Mouse (Mus musculus): ENCODE data around the gene Cecr2.
"Not testable (repeated sequence)": the region's sequence is repeated elsewhere in the genome, so short reads cannot be mapped to it uniquely, and the experiment has no call there.

Cecr2 gene

GRCm38 (mm10) chr6:120772025-120772424 is 105.9 kb downstream of the Cecr2 start:
- peak; percentile 30 for DNase-seq (ENCODE audit: inconsistent ontology term)

GRCm38 (mm10) chr6:120773149-120773628 is 107.0 kb downstream of the Cecr2 start, which contains the start of gene Slc25a18:
Gene Slc25a18, plus strand, starts transcription at chr6:120773578.
- peak; percentile 81 for DNase-seq (ENCODE audit: inconsistent ontology term)

DNA sequence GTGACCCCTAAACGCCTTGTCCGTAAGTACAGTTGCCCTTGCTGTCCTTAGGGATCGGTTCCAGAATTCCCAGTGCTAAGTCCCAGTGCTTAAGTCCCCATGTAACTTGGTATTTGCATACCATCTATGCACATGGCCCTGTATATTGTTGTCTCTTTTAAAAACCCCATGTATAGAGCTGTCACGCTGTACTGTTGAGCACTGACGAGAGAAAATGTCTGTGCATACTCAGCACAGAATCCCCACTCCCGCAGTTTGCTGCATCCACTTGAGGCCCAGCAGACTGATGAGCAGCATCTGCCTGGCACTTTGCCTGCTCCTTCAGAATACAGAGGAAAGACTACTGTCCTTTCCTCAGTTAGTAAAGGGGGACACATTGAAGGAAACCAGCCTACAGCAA is 107.6 kb downstream of the Cecr2 start:
- no peak for DNase-seq (ENCODE audit: inconsistent ontology term)

DNA sequence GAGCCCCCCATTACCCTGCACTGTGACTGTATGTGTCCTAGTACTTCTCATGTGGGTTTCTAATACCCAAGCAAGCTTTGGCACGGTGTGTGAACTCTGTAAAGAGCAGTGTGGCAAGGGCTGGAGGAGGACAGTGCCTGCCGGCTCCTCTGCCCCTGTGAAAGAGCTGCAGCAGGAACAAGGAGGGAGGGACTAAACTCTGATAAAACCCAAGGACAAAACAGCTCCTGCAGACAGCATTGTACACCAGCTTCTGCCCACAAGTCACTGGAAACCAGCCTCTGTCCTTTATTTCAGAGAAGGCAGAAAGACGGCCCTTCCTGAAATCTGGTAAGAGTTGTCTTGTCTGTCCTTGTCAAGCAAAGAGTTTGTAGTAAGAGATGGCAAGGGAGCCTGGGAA is 110.1 kb downstream of the Cecr2 start:
- DNase-seq (ENCODE audit: inconsistent ontology term), result no peak

DNA sequence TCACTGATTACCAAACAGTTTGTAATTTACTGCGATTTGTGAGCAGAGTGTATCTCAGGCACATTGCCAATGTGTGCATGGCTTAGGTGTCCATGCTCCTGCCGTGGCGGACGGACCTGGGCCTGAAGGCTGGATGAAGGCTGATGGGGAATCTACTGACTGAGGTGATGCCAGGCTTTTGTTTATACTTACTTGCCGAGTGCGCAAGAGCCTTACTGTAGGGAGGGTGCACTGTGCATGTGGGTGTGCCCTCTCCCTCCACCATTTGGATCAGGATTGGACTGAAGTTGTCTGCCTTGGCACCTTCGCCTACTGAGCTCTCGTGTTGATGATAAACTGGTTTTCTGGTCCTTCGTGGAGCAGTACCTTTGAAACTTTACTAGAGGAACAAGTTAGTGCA is 111.4 kb downstream of the Cecr2 start:
- DNase-seq (ENCODE audit: inconsistent ontology term), result no peak

DNA sequence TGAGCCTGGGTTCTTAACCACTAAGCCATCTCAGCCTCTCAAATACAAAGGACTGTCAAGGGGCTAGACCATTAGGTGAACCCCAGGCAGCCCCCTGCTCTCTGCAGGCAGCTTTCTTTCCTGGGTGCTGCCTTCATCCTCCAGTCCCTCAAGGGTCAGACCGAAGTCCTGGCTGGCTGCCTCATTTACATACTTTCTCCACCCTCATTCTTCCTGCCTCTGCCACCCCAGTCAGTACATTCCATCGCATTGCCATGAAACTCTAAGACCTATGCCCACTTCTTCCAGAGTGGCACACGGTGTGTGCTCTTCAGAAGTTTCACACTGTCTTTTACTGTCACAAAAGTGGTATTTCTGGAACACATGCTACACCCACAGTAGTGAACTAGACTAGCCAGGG is 112.1 kb downstream of the Cecr2 start:
- DNase-seq (ENCODE audit: inconsistent ontology term), result no peak

DNA sequence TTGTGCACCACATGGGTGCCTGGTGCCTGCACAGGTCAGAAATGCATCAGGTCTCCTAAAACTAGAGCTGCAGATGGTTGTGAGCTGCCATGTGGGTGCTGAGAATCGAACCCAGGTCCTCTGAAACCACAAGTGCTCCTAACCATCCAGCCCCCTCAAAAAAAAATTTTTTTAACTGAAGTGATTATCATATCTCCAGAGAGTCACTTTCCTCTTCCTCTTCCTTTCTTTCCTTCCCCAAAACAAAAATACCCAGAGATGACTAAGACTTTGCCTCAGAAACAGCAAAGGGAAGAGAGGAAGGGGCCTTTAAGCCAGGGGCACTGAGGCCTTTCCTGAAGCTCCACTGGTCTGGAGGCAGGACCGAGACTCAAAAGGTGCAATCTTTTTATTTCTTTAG is 116.8 kb downstream of the Cecr2 start:
- no peak for DNase-seq (ENCODE audit: inconsistent ontology term)

DNA sequence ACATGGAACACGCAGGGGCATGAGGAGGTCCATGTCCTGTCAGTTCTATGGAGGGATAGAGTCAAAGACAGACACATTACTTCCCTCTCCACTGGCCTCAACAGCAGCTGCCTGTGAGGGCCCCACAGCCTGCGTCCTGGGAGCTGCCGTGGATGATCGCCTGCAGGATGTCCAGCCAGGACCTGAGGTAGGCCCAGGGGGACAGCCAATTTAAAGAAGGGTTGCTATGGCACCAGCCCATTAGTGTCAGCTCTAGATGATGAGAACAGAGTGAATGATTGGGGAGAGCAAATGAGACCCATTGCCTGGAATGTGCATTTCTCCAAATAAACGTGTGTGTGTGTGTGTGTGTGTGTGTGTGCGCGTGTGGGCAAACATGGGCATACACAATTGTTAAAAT is 118.2 kb downstream of the Cecr2 start:
- DNase-seq (ENCODE audit: inconsistent ontology term), result no peak

- DNase-seq (ENCODE audit: inconsistent ontology term), result no peak
Observed at GRCm38 (mm10) chr6:120788068-120788607, 122.0 kb downstream of the Cecr2 start.

- no peak for DNase-seq (ENCODE audit: inconsistent ontology term)
Observed at GRCm38 (mm10) chr6:120788904-120789303, 122.7 kb downstream of the Cecr2 start.

DNA sequence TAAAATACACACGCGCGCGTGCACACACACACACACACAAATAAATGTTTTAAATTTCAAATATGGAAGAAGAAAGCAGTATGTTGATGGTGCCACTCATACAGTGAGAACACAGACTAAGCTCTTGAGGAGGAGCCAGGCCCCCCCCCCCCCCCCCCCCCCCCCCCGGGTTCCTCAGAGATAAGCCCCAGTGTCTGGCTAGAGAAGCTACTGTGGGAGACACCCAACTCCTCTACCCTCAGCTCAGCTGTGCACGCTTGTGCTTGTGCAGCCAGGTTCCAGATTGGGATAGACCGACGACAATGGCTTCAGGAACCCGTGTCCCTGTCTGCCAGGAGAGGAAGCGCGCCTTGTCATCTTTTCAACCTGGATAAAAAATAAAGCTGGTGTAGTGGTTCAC is 124.0 kb downstream of the Cecr2 start:
- no peak for DNase-seq (ENCODE audit: inconsistent ontology term)

GRCm38 (mm10) chr6:120790717-120791116 is 124.5 kb downstream of the Cecr2 start:
- DNase-seq (ENCODE audit: inconsistent ontology term), result no peak

DNA sequence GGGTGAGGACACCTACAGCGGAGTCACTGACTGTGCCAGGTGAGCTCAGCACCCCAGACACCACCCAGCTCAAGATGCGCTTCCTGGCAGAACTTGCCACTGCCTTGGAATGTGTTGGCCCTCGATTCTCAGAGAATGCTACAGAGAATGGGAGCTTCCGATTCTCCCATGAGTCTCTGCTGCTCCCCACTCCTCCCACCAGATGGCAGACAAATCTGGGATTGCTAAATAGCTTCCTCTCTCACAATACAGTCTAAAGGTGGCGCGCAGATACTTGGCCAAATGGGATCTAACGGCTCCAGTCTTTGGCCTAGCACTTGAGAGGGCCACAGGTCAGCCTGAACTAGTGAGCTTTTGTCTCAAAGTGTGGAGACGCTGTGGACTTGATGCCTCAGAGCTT is 126.8 kb downstream of the Cecr2 start:
- DNase-seq (ENCODE audit: inconsistent ontology term), result no peak

GRCm38 (mm10) chr6:120795422-120796086 is 129.4 kb downstream of the Cecr2 start:
- no peak for DNase-seq (ENCODE audit: inconsistent ontology term)

- no peak for DNase-seq (ENCODE audit: inconsistent ontology term)
Observed at GRCm38 (mm10) chr6:120796111-120796510, 129.9 kb downstream of the Cecr2 start.

GRCm38 (mm10) chr6:120798019-120798418 is 131.8 kb downstream of the Cecr2 start:
- peak; percentile 25 for DNase-seq (ENCODE audit: inconsistent ontology term)

GRCm38 (mm10) chr6:120798905-120799304 is 132.7 kb downstream of the Cecr2 start:
- DNase-seq (ENCODE audit: inconsistent ontology term), result no peak

DNA sequence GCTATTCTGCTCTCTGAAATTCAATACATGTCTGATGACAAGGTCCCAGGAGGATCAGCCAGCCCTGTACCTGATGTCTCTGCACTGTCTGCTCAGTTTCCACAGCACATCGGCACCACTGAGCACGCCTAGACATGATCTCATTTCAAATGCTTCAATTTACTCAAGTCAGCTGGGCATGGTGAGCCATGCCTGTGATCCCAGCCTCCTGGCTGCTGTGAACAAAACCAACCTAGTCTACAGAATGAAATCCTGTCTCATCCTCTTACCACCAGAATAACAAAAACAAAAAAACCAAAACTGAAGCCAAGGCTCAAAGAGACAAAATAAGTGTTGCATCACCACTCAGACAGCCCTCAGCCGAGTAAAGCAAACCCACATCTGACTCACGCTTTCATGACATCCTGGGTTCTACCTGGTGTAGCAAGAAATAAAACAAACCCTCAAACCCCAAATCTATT is 133.4 kb downstream of the Cecr2 start:
- DNase-seq (ENCODE audit: inconsistent ontology term), result peak; percentile 27

DNA sequence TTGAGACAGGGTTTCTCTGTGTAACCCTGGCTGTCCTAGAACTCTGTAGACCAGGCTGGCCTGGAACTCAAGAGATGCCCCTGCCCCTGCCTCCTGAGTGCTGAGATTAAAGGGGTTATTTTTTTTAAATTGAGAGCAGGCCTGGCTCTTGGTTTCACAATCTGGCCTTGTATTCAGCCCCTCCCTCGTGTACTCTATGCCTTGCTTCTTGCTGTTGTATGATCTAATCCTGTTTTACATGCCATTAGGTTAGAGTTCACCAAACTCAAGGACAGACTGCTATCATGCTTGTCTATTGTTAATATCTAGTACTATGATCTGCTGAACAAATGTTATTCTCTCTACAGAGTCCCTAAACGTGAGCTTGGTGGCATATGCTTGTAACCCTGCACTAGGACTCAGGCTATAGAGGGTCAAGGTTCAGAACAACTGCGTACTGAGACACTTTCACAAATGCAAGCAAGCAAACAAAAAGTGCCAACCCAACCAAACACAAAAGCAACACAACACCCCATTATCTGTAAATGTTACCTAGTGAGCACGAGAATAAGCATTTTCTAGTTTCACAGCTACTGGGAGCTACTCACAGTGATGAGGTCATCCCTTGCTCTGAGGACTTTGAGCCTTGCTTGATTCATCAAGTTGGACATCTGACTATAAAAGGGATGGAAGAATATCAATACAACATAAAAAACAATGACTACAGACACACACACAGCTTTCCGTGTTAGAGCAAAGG is 141.0 kb downstream of the Cecr2 start:
- DNase-seq (ENCODE audit: inconsistent ontology term), result no peak

GRCm38 (mm10) chr6:120807738-120808081 is 141.5 kb downstream of the Cecr2 start:
- DNase-seq (ENCODE audit: inconsistent ontology term), result no peak

DNA sequence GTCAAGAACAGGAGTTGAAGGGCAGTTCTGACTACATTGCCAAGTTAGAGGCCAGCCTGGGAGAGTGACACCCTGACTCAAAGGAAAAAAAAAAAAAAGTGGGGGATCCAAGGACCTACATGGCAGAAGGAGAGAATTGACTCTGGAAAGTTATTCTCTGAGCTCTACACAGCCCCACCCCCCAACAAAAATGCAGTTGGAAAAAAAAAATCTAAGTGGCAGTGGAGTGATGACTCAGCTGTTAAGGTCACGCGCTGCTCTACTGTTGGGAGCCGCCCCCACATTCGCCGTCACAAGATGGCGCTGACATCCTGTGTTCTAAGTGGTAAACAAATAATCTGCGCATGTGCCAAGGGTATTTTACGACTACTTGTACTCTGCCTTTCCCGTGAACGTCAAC is 145.8 kb downstream of the Cecr2 start:
- not testable (repeated sequence) for DNase-seq (ENCODE audit: inconsistent ontology term)

DNA sequence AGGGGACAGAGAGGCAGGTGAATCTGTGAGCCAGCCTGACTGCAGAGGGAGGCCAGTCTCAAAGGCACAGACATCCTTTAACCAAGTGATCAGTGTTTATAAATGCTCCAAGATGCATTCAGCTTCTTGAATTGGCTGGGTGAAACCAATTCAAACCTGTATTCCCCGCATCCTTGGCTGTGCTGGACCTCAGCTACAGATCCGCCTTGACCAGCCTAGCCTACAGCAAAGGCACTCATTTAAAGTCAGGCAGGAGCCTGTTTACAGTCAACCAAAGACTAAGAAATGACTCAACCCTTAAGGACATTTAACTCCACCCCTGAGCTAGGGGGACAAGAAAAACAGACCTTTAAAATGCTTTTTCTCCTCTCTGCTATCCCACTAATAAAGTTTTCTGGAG is 153.1 kb downstream of the Cecr2 start:
- no peak for DNase-seq (ENCODE audit: inconsistent ontology term)

GRCm38 (mm10) chr6:120820144-120820543 is 154.0 kb downstream of the Cecr2 start:
- no peak for DNase-seq (ENCODE audit: inconsistent ontology term)
